Mouse (Mus musculus) left cerebral cortex, adult 6 months (tissue): Measurements from ENCODE around the gene Lamb3. TPM values are rescaled to one million over a fixed set of nuclear protein-coding genes. Genes with fewer than 3 reads are reported as not detected.

Experiments
- long read RNA-seq, 2 experiments: library from polyadenylated mRNA; unstranded; transcript quantifications; one replicate each; pipeline ENCODE4 v2.0.0; 2019 to 2020
- polyA plus RNA-seq: library from polyadenylated mRNA; unstranded; fragments of <200 nt; fragmentation: Nextera tagmentation; gene quantifications from 2 replicates; pipeline ENCODE4 v1.2.3, GENCODE M21; 2021

Lamb3 gene
- 0.67 and 0.76 TPM in 2 replicates for polyA plus RNA-seq
- long read RNA-seq, experiment 1, partial matches to known transcripts: 10 of 10 reads
- long read RNA-seq, experiment 1, other reads (novel, unspliced or antisense): 0 of 10 reads
- long read RNA-seq, experiment 2: 0 reads

GRCm38 (mm10) chr1:193207503-193207902 is at the start of gene Lamb3:
Gene Lamb3, plus strand, starts transcription at chr1:193207699.

GRCm38 (mm10) chr1:193167746-193168145 is 39.8 kb upstream of the Lamb3 start, which contains the start of gene A130010J15Rik:
Gene A130010J15Rik, plus strand, starts transcription at chr1:193168046.

GRCm38 (mm10) chr1:193201383-193201778 is 6.1 kb upstream of the Lamb3 start, which contains the start of gene Traf3ip3:
Gene Traf3ip3, minus strand, starts transcription at chr1:193201703.

GRCm38 (mm10) chr1:193263955-193264598 is 56.6 kb downstream of the Lamb3 start, which contains the start of gene Hsd11b1:
Gene Hsd11b1, minus strand, starts transcription at chr1:193264075.

GRCm38 (mm10) chr1:193272916-193273601 is 65.6 kb downstream of the Lamb3 start, which contains the start of gene G0s2:
Gene G0s2, minus strand, starts transcription at chr1:193273217.

GRCm38 (mm10) chr1:193370096-193370495 is 162.6 kb downstream of the Lamb3 start, which contains the start of gene Camk1g:
Gene Camk1g, minus strand, starts transcription at chr1:193370298.

Other genes starting within 250 kb of the Lamb3 start
- gene Syt14, start 171.9 kb upstream of the Lamb3 start, polyA plus RNA-seq: 4.3 and 4.6 TPM in 2 replicates
- 1.3 and 2.9 TPM in 2 replicates for gene Diexf, start 77.4 kb upstream of the Lamb3 start, polyA plus RNA-seq
- 0.44 and 0.50 TPM in 2 replicates for gene Irf6, start 54.6 kb upstream of the Lamb3 start, polyA plus RNA-seq
- gene A130010J15Rik, start 39.7 kb upstream of the Lamb3 start, polyA plus RNA-seq: 3.8 and 5.9 TPM in 2 replicates
- 0.69 and 1.0 TPM in 2 replicates for gene Traf3ip3, start 6.0 kb upstream of the Lamb3 start, polyA plus RNA-seq
- gene Hsd11b1, start 56.4 kb downstream of the Lamb3 start, polyA plus RNA-seq: 29.0 and 36.1 TPM in 2 replicates
- 16.3 and 17.8 TPM in 2 replicates for gene G0s2, start 65.5 kb downstream of the Lamb3 start, polyA plus RNA-seq
- gene Camk1g, start 162.6 kb downstream of the Lamb3 start, polyA plus RNA-seq: 13.6 and 16.6 TPM in 2 replicates